ENCODE assay signal across 8 mouse cellular contexts in the genomic region with DNA sequence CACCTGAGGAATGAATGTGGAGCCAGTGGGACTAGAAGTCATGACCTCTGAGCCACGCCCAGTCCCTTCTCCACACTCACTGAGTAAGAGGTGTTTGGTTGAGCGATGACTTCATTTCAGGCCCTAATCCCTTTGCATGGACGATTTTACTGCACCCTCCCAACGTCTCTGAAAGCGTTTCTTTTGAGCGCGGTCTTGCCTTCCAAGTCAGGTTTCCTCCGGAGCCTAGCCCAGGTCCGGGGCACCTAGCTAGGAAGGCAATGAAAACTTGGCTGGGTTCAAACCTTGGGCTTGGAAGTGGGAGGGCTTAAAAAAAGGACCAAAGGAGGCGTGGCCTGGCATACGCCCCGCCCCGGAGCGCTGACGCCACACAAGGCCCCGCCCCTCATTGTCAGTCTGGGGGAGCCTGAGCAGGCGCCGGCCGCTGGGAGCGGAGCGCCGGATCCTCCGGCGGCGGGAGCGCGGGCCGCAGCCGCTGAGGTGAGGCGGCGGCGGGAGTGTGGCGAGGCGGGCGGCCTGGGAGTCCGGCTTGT. TPM values are rescaled to one million over a fixed set of nuclear protein-coding genes. Genes with fewer than 3 reads are reported as not detected.
A peak's percentile ranks its signal among the peaks of the same experiment; 100 is the strongest.
DNase-seq lines count a peak whose midpoint lies in the region; ATAC-seq and TF ChIP-seq lines count a peak whose summit lies in the region.

Gene Luzp1 (plus strand): TSS at position 391 of the 533 bp plus-strand sequence.

- TF ChIP-seq EP300 in lung, postnatal 0 days (IDR thresholded peaks at IDR 0.05): no peak

- ATAC-seq in frontal cortex, adult (ENCODE audit: low TSS enrichment): peak; percentile 82
- peak; percentile 95 for ATAC-seq in lung, postnatal 0 days

- H3K4me1 ChIP-seq in hindbrain, embryonic 10.5 days (replicated peaks): peaks cover 51% of the 10 kb centered on the region
- H3K4me1 ChIP-seq in lung, postnatal 0 days (ENCODE audit: insufficient read depth, low read depth, low read length): no peaks in the 10 kb centered on the region

- peak within 1 kb of the TSS; percentile 95 for H3K27ac ChIP-seq in hindbrain, embryonic 10.5 days
- peak within 1 kb of the TSS; percentile 97 for H3K27ac ChIP-seq in lung, postnatal 0 days (ENCODE audit: low read length)

- peak; percentile 91 for DNase-seq in MN1 (ENCODE audit: low spot score)
- peak; percentile 98 for DNase-seq in cerebellum, adult 9-10 months
- DNase-seq in hindbrain, embryonic 10.5 days (ENCODE audit: low spot score): peak; percentile 94
- peak; percentile 94 for DNase-seq in layer of hippocampus, adult 9-11 months
- DNase-seq in lung, postnatal 0 days (ENCODE audit: low spot score): peak; percentile 92
- peak; percentile 96 for DNase-seq in ovary, postnatal 14 days (ENCODE audit: low spot score)
- DNase-seq in thymus, postnatal 14 days: peak; percentile 90

- H3K9me3 ChIP-seq in hindbrain, embryonic 10.5 days: no peaks in the 10 kb centered on the region
- H3K9me3 ChIP-seq in lung, postnatal 0 days (ENCODE audit: low read length): no peaks in the 10 kb centered on the region

- no peaks in the 10 kb centered on the region for H3K36me3 ChIP-seq in hindbrain, embryonic 10.5 days
- H3K36me3 ChIP-seq in lung, postnatal 0 days (ENCODE audit: insufficient read depth, low read length): no peaks in the 10 kb centered on the region

- H3K4me2 ChIP-seq in lung, postnatal 0 days (replicated peaks; ENCODE audit: low read depth, low read length): peak within 1 kb of the TSS; percentile 72

- 2% methylated on average over 36 of the region's 36 CpGs for WGBS in hindbrain, embryonic 10.5 days
- 3% methylated on average over 30 of the region's 36 CpGs for WGBS in lung, postnatal 0 days

- peak within 1 kb of the TSS; percentile 87 for H3K9ac ChIP-seq in lung, postnatal 0 days (replicated peaks; ENCODE audit: low read depth)

- peaks cover 20% of the 10 kb centered on the region for H3K27me3 ChIP-seq in hindbrain, embryonic 10.5 days (ENCODE audit: insufficient read depth, poor library complexity, severe bottlenecking)
- H3K27me3 ChIP-seq in lung, postnatal 0 days (replicated peaks; ENCODE audit: insufficient read depth, low read length): no peaks in the 10 kb centered on the region

- peak within 1 kb of the TSS; percentile 84 for H3K4me3 ChIP-seq in hindbrain, embryonic 10.5 days
- peak within 1 kb of the TSS; percentile 83 for H3K4me3 ChIP-seq in lung, postnatal 0 days (ENCODE audit: low read depth, low read length)

- TF ChIP-seq CTCF in lung, postnatal 0 days (IDR thresholded peaks at IDR 0.05): no peak

RNA-seq across cellular contexts. Expression of gene Luzp1, which starts in this region (rescaled TPM):
- polyA plus RNA-seq in hindbrain, embryonic 10.5 days (2016; fragmentation: Nextera tagmentation; extraction: Ambion mirVana): 108 and 133 TPM in 2 replicates
- 109 and 110 TPM in 2 replicates for polyA plus RNA-seq in lung, postnatal 0 days (2015; fragmentation: Nextera tagmentation; extraction: Ambion mirVana)

Comparison
In these comparisons a context has a peak if more than half of its experiments do, and no peak if none do; other contexts are left out.
1. Peak in every context shown above with its lines: DNase-seq, ATAC-seq, H3K4me3 ChIP-seq and H3K27ac ChIP-seq.